Mouse (Mus musculus): Measurements from ENCODE around the gene Catsperd.
A peak's percentile ranks its signal among the peaks of the same experiment; 100 is the strongest.
"Not testable (repeated sequence)": the region's sequence is repeated elsewhere in the genome, so short reads cannot be mapped to it uniquely, and the experiment has no call there.

Catsperd gene

DNA sequence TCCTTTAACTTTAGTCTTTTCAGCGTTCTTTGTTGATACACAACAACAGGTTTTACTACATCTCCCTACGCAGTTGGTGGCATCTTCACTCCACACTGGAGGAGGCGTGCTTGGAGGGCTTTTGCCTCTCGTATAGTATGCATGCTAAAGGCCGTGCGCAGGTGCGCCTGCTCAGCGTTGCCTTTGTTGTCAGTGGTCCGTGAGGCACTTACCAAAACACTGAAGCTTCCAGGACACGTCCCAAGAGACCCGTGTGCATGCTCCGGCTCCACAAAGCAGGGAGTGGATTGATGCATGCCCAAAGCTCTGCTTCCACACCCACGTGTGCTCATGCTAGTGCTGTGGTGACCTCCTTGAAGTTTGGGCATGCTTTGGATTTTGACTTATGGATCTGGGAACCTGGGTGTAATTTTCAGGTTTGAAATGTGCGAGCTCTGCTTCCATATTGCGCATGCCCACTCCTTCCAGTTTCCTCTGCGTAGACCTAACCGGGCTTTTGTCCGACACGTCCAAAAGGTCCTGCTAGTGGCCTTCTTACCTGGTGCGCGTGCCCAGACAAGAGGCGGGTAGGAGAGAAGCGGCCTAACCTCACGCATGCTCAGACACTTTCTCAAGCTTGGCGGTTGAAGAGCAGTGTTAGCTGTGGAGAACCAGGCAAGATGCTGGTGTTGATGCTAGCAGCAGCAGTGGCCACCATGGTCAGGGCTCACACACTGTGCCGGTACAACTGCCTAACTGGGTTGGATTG lies at the start of gene Catsperd:
TSS of gene Catsperd (plus strand) at position 614 of the 748 bp plus-strand sequence.
- no peak for DNase-seq

DNA sequence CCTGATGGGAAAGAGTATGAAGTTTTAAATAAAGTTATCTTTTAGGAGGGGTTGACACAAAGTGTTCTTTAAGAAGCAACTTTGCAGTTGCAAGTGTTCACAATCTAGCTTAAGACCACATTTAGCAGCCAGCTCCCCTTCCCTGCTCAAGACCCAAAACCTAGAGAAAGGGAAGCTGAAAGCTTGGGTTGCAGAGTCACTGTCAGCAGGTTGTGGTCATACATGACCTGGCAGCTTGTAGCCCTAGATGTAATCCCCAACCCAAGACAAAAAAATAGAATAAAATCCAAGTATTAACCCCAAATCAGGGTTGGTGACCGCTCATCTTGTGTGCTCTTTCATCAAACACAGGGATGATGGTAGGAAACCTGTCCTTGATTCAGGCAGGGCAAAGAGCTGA lies 44.9 kb upstream of the Catsperd start:
- no peak for DNase-seq

DNA sequence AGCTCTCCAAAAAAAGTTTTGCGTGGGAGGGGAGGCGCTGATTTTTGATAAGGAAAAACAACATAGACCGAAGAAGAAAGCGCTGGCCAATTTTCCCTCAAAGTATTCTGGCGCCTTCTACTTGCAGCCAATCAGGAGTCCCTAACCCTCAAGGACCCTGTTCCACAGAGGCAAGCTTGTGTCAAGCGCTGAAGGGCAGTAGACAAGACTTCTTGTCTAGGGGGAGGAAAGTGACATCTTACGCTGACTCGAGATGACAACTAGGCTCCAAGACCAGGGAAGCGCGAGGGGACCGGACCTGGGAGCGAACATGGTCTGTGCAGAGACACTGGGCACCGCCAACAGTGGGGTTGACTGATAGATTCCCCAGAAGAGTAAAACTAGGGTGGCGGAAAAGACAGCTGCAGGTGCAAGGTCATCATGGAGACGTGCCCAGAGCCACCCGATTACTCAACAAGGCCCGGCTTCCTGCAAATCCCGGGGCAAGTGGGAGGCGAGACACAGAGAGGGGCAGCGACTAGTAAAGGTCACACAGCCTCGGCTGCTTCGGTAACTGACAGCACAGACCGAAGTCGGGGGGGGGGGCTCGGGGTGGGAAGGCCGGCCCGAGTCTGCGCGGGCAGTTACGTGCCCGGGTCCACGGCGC lies 44.2 kb upstream of the Catsperd start:
- no peak for DNase-seq

DNA sequence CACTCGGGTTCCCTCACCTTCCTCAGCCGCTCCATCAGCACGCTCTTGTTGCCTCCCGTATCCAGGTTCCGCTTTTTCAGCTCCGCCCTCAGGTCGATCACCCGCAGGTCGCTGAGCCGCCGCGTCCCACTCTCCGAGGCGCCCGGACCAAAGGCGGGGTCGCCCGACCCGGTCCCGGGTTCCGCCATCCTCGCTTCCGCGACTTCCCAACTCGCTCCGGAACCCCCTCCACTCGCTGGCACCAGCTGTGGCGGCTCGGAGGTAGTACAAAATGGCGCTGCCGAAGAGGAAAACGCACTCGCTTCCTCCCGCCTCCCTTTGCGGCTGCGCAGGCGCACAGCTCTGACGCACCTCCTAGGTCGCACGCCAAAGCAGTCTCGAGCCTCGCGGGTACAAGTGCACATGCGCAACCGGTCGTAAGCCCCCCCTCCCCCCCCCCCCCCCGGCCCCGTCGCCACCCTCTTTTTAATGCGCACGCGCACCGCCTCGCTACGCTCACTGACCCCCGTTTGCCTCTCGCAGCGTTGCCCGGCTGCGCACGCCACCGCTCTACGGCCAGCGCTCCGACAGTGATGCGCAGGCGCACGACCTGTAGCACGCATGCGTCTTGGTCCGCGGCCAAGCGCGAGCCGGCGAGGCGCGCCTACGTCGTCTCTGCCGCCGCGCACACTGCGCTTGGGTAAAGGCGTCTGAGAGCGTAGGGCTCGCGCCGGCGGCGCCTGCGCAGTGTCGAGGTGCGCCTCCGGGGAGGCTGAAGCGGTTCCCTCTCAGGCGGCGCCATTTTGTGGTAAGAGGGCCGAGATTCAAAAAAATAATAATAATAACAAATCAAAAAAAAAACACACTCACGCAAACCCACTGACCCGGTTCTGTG lies 43.4 kb upstream of the Catsperd start, which contains the start of the genes Safb2 and Safb:
TSS of gene Safb2 (minus strand) at position 329 of the 874 bp plus-strand sequence.
TSS of gene Safb (plus strand) at position 569 of the 874 bp plus-strand sequence.
- peak; percentile 97 to 99 for DNase-seq

DNA sequence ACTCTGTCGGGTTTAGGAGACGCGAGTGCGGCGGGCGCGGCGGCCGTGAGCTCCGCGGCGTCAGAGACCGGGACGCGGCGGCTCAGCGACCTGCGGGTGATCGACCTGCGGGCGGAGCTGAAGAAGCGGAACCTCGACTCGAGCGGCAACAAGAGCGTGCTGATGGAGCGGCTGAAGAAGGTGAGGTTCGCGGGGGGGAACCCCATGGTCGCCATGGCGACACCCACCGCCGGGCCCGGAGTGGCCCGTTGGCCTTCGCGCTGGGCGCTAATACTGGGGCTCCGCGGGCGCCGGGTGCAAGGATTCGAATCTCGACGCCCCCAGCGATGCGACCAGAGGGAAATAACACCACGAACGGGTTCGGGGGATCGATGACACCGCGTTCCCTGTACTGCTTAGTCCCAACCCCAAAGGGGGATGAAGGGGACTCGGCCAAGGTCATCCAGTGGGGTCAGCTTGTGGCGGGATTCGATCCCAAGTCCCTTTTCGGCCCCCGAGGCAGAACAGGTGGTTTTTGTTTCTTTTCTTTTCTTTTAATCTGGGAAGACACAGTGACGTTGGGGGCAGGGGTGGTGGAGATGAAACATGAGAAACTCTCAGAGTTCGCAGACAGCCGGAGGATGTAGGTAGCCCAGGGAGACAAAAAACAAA lies 42.6 kb upstream of the Catsperd start:
- DNase-seq = peak; percentile 57 to 64

DNA sequence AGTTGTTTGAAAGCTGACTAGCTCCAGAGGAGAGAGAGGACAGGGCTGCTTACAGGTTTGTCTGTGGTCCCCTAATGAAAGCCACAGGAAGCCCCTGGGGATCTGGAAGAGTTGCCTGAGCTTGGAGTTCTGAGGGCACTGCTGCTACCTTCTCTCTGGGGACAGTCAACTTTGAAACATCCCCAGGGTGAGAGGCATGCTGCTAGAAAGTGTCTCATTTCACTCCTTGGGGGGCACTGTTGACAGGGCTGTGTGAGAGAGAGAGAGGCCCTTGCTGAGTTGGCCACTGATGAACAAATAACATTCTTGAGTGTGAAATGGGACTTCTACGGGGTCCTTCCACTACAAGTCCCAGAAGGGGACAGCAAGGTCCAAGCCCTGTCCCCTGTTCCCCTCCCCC lies 40.2 kb upstream of the Catsperd start:
- DNase-seq = no peak

DNA sequence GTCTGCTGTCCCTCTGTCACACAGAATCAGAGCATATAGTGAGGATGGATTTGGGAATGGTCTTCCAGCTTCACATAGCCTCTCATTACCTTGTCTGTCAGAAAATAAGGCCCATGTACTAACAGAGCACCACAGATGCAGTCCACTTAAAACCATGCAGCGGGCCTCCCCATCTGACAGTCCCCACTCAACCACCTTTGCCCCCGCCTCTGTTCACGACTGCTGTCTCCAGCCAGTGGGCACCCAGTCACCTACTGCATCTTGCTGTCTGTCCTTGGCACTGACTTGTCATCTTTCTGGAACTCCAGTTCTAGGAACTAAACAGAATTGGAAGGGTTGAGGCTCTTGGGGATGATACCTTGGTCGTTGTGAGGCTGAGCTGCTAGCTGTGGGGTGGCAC lies 39.0 kb upstream of the Catsperd start:
- DNase-seq = no peak

DNA sequence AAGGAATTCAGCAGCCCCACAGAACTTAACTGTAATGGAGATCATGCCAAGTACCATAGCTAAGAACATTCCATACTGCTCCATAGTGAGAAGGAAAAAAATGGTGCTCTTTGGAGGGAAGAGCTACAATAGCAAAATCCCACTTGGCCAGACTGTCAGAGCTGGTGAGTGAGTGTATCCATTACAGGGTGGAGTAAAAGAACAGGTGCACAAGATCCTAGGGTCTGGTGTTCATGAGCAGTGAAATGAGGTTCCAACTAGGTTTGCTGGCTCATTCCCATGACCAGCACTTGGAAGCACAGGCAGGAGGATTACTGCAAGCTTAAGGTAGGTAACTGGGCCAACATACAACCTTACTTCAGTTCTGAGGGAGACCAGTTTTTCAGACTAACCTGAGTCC lies 35.4 kb upstream of the Catsperd start:
- DNase-seq = no peak

DNA sequence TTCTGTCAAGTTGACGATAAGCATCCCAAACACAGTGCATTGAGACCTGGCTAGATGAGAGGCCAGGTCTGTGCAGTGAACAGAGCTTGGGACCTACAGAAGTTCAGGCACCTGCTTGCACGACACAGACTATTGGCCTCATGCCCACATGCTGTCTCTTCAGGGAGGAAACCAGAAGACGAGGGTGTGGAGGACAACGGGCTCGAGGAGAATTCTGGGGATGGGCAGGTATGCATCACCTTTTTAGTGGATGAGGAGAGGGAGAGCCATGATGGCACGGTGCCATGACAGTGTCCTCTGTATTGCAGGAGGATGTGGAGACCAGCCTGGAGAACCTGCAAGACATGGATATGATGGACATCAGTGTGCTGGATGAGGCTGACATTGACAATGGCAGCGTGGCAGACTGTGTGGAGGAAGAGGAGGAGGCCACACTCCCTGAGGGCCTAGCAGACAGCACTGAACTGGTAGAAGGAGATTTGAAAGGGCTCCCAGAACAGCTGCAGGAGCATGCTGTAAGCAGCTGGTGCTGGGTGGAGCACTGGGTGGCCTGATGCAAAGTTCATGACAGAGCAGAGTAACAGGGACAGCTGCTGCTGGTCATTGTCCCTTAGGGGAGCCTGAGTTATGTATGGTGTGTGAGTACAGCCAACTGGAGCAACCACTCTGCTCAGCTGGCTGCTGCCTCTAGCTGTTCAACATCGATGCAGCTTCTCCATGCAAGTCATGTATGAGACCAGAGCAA lies 34.2 kb upstream of the Catsperd start:
- no peak for DNase-seq

DNA sequence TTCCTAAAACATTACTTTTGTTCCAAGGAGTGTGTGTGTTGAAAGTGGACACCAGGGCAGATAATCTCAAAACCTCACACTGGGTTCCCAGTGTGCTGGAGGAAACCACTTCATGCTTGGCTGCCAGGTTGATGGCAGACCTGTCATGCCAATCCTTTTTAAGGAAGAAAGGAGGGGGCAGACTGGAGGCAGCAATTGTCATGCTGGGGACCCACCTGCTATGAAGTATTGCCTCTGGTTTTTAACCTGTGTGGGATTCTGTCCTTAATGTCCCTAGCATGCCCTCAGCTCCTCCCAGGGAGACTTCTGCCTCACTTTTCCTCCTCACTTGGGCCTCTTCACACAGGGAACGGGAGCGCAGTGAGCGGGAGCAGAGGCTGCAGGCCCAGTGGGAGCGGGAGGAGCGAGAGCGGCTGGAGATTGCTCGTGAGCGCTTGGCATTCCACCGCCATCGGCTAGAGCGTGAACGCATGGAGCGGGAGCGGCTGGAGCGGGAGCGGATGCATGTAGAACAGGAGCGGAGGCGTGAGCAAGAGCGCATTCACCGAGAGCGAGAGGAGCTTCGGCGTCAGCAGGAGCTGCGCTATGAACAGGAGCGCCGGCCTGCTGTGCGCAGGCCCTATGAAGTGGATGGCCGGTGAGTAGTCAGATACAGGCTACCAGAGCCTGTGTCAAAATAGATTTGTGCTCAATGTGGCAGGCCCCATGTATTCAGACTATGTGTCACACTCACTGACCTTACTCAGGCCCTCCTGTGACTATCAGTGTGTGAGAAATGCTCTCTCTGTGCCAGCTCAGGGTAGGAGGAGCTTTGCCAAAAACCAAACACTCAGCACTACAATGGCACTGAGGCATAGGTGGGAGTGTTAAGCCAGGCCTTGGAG lies 24.5 kb upstream of the Catsperd start:
- DNase-seq = no peak

DNA sequence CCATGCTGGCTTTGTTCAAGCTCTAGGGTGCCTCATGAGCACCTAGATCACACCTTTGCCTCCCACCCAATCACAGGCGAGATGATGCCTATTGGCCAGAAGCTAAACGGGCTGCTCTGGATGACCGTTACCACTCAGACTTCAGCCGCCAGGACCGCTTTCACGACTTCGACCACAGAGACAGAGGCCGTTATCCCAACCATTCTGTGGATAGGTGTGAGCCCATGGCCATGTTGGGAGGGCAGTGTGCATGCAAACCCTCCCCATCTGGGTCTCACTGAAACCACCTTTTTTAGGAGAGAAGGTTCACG lies 23.9 kb upstream of the Catsperd start:
- no peak for DNase-seq

DNA sequence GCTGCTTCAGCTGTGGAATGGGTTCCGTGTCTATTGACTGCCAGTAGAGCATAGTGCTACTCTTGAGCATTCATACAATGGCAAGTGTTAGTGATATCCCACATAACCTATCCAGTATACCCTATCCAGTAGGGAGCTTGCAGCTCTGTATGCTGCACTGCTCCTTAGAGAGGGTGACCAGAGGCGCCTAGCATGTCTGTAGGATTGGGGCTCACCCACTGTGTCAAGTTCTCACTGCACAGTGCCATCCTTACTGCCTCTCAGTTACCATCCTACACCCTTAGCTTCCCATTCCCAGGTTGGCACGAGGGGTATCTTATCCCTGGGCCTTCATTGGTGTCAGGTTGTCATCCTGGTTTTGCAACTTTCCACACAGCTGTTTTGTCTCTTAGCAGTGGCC lies 23.5 kb upstream of the Catsperd start:
- DNase-seq = no peak

DNA sequence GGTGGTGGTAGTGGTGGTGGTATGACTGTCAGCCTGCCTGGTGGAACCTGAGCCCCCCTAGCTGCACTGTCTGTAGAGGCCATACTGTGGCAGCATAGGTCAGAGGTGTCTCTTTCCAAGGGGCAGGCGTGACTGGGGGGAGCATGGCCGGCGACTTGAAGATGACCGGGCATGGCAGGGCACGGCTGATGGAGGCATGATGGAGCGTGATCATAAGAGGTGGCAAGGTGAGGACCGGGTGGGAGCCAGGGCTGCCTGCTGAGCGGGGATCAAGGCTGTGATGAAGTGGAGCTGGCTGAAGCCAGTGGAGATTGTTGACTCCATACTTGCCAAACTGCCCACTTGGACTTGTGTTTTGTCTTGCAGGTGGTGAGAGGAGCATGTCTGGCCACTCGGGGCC lies 22.5 kb upstream of the Catsperd start:
- no peak for DNase-seq

DNA sequence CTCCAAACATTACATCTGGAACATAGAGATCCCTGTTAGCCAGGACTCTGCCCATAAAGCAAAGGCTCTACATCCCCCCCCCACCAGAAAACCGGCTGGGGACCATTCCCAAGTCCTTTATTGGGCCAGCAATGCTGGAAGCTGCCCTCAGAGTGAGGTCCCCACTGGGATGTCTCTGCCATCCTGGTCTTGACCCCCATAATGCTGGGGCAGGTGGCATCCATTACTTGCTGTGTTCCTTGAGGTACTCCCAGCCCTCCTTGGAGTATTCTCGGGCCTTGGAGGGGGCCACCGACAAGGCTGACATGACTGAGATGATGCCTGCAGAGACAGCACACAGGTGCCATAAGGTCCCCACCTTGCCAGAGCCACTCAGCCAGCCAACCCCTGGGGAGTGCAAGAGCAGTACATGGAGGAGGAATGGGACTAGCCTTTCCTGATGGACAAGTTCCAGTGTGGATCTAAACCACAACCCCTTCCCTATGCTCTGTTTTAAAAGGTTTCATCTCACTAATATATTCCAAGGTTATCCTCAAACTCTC lies 20.4 kb upstream of the Catsperd start:
- no peak for DNase-seq

DNA sequence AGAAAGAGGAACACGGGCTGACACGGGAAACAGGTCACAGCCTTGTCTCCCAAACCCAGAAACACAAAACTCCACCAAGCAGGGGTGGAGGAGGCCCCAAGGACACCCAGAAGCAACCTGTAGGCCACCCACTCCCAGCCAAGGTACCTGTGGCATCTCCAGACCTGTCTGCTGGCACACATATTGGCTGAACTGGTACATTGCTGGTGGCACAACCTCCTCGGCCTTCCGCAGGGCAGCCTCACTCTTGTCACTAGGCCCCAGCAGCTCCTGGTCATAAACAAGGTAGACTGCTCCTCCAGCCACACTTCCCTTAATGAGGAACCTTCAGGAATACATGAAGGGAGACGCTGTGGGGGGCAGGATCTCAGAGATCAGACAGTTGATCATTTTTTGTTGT lies 19.2 kb upstream of the Catsperd start:
- no peak for DNase-seq

DNA sequence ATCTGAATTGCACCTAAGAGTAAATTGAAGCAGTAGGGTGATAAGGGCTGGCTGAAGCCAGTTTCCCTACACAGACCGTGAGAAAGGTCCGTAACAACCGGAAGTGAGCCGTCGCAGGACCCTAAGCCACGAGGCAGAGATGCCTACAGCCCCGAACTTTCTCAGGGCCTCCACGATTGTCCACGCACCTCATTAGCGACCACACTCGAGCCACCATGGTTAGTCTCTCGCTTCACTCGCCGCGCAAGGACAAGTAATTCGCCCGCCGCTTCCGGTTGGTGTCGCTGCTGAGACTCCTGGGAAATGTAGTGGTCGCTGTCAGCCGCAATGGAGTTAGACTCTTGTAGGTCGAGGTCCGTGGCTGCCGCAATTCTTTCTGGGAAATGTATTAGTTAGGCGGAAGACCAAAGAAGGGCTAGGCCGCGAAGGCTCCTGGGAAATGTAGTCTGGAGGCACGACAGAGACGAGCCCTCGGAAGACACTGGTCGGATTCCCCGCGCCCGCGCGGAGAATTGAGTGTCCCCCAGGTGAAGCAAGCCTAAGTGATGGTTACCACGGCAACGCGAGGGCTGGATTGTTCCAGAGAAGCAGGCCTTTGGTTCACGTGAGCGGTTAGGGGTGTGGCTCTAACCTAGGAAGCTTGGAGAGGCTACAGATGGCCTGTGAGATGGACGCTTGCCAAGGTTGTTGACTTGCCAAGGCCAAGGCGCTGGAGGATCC lies 18.3 kb upstream of the Catsperd start, which contains the start of gene 2410015M20Rik:
TSS of gene 2410015M20Rik (minus strand) at position 320 of the 720 bp plus-strand sequence.
- peak; percentile 89 to 90 for DNase-seq

DNA sequence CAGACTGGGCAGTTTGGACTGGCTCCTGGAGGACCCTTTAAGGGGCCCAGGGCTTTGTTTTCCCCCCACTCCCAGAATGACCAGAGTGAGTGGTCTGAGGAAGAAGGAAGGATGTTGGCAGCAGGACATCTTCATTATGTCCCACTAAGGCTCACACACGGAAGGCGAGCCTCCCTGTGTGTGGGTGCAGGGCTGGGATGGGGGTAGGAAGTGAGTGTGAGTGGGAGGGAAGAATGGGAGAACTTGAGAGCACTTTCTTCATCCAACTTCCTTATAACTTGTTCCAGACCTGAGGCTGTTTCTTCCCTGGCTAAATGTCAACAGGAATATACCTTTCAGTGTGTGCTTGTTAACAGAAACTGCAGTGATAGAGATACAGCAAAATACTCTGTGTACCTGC lies 16.6 kb upstream of the Catsperd start:
- no peak for DNase-seq

DNA sequence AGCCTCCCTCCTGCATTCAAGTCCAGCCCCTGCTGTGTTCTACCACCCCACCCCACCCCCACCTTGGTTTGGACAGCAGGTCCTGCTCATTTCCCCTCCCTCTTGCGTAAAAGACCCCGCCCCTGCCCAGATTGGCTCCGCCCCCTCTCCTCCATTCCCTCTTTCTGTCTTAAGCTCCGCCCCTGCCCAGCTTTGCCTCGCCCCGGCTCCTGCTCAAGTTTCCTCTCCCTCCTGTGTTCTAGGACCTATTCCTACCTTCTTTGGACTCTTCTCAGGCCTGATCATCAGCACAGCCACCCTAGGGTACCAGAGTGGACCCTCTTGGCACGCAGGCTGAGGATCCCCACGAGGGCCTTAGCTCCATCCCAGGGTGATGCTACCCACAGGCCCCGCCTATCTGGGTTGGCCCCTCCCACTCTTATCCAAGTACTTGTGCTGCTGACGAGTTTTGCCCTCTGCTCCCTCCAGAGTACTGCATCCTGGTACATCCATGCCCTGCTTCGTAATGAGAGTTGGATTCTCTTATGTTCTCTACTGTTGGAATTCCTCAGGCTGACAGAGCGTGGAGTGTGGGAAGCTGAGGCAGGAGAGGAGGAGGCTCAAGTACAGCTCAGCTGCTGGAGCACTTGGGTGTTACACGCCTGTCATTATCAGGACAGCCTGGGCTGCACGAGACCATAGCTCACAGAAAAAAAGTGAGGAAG lies 15.9 kb upstream of the Catsperd start:
- peak in 1 of 2 experiments; percentile 35 for DNase-seq

DNA sequence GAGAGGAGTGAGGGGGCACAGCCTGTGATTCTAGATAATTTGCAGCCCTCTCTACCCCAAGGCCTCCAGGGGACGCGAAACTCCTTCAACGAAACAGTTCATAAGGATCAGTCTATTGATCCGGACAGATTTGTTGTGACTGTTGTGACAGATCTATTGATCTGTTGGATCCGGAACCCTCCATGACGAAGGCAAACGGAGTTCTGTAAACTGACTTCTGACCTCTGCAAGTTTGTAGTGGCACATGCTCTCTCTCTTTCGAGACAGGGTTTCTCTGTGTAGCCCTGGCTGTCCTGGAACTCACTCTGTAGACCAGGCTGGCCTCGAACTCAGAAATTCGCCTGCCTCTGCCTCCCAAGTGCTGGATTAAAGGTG lies 15.4 kb upstream of the Catsperd start:
- not testable (repeated sequence) for DNase-seq
